Mouse (Mus musculus) bone marrow macrophage, adult 2 months (primary cell): ENCODE data around the gene AW011738.

ENCODE experiments used
- CTCF ChIP-seq: IDR thresholded peaks from 2 replicates; pipeline ENCODE4 v1.5.1; 2012; ENCODE audit warnings: low read depth, mild to moderate bottlenecking, low read length, moderate library complexity
- POLR2A ChIP-seq: IDR thresholded peaks from 2 replicates; pipeline ENCODE4 v1.6.1; 2012; ENCODE audit warnings: mild to moderate bottlenecking, low read depth, low read length, borderline replicate concordance

DNA sequence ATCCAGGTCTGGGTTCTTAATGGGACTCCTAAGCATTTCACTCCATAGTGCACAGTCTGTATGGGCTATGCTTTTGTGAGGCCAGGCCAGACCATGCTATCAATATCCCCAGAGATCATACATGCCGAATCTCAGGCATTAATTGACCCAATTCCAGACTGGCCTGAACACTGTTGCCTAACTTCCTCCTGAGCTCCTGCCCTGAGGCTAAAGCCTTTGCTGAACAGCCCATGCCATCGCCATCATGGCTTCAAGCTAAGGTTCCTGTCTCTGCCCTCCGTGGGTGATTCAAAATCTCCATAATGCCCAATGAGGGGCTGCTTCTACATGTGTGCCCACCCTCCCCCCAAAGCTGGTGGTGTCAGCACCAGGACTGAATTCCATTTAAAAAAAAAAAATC, 49.5 kb downstream of the AW011738 start:
- TF ChIP-seq POLR2A (no peak), CTCF (no peak)
